Mouse (Mus musculus) heart, adult 2 months (tissue): Measurements from ENCODE around the gene Foxj1.

ENCODE experiments used
- CTCF ChIP-seq: fragments of 200-600 bp; IDR thresholded peaks from 2 replicates; pipeline ENCODE4 v1.8.1; 2022; ENCODE audit warnings: antibody characterized with exemption, mild to moderate bottlenecking, moderate library complexity
- EP300 ChIP-seq: fragments of 200-500 bp; IDR thresholded peaks from 2 replicates; pipeline ENCODE4 v1.6.1; 2011; ENCODE audit warnings: low read depth, low read length, control low read depth; ENCODE audit not compliant: insufficient read depth
- POLR2A ChIP-seq: fragments of 200-500 bp; IDR thresholded peaks from 2 replicates; pipeline ENCODE4 v1.6.1; 2011; ENCODE audit warnings: mild to moderate bottlenecking, low read depth, low read length, control low read depth; ENCODE audit not compliant: insufficient read depth

DNA sequence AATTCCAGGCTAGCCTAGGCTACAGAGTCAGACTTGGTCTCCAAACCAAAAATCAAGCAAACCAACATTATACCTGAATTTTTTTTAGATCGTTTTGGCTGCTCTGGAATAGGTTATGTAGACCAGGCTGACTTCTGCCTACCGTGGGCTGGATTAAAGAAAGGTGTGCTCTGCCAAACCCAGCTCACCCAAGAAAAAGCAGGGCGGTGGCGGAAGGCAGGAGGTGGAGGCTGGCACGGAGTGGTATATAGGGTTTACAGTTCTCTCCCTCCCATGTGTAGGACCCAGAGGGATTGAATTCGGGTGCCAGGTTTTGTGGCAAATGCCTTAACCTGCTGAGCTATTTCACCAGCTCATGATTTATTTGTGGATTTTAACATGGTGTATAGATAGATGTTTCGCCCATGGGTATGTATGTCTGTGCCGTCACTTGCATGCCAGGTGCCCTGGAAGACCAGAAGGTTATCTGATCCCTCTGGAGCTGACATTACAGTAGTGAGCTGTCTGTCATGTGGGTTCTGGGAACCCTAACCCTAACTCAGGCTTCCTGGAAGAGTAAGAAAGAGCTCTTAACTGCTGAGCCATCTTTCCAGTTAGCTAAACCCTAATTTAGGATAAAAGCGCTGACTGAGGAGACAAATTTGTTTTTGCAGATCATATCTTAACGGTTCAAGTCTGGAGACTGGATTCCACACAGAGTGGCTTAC, 28.0 kb downstream of the Foxj1 start, which contains the start of gene Exoc7:
- TF ChIP-seq CTCF (no peak), POLR2A (no peak), EP300 (no peak)
